Mouse (Mus musculus) retina, adult 2 months (tissue): Measurements from ENCODE around the gene Syngr4.
"Not testable (repeated sequence)": the region's sequence is repeated elsewhere in the genome, so short reads cannot be mapped to it uniquely, and the experiment has no call there.

ENCODE experiments used
- DNase-seq: peaks from one replicate; pipeline ENCODE4 v3.0.0-alpha.2; 2012; ENCODE audit warnings: low read depth, low spot score

The Syngr4 gene

GRCm38 (mm10) chr7:45916056-45917003, 19.8 kb upstream of the Syngr4 start:
- no peak for DNase-seq

- DNase-seq: no peak
Measured at GRCm38 (mm10) chr7:45915011-45915410, 18.5 kb upstream of the Syngr4 start.

GRCm38 (mm10) chr7:45914067-45914466, 17.6 kb upstream of the Syngr4 start:
- no peak for DNase-seq

GRCm38 (mm10) chr7:45909145-45909544, 12.6 kb upstream of the Syngr4 start:
- DNase-seq: no peak

- DNase-seq: no peak
Measured at GRCm38 (mm10) chr7:45908384-45908783, 11.9 kb upstream of the Syngr4 start.

GRCm38 (mm10) chr7:45906622-45907021, 10.1 kb upstream of the Syngr4 start:
- no peak for DNase-seq

GRCm38 (mm10) chr7:45902481-45903002, 6.0 kb upstream of the Syngr4 start:
- no peak for DNase-seq

GRCm38 (mm10) chr7:45901562-45901961, 5.0 kb upstream of the Syngr4 start:
- no peak for DNase-seq

GRCm38 (mm10) chr7:45898125-45898524, 1.6 kb upstream of the Syngr4 start:
- DNase-seq: not testable (repeated sequence)

GRCm38 (mm10) chr7:45897258-45897757, 794 bp upstream of the Syngr4 start:
- DNase-seq: no peak

GRCm38 (mm10) chr7:45895931-45896516, 490 bp downstream of the Syngr4 start:
- DNase-seq: no peak

- no peak for DNase-seq
Measured at GRCm38 (mm10) chr7:45892651-45893050, 3.9 kb downstream of the Syngr4 start.

GRCm38 (mm10) chr7:45887246-45887645, 9.3 kb downstream of the Syngr4 start:
- DNase-seq: no peak

GRCm38 (mm10) chr7:45881011-45881410, 15.5 kb downstream of the Syngr4 start:
- no peak for DNase-seq

- no peak for DNase-seq
Measured at GRCm38 (mm10) chr7:45880531-45880930, 16.0 kb downstream of the Syngr4 start.

GRCm38 (mm10) chr7:45878278-45878677, 18.2 kb downstream of the Syngr4 start, which contains the start of gene Grin2d:
TSS of gene Grin2d (minus strand) at chr7:45878378.
- DNase-seq: not testable (repeated sequence)

GRCm38 (mm10) chr7:45876895-45877294, 19.6 kb downstream of the Syngr4 start:
- DNase-seq: no peak

GRCm38 (mm10) chr7:45873061-45873947, 23.2 kb downstream of the Syngr4 start:
- DNase-seq: no peak

GRCm38 (mm10) chr7:45872624-45873023, 23.9 kb downstream of the Syngr4 start, which contains the start of gene Kdelr1:
TSS of gene Kdelr1 (plus strand) at chr7:45872772.
- DNase-seq: peak; percentile 75

GRCm38 (mm10) chr7:45870282-45871058, 26.0 kb downstream of the Syngr4 start:
- DNase-seq: no peak
